Mouse (Mus musculus): Measurements from ENCODE around the gene Bsg. TPM values are rescaled to one million over a fixed set of nuclear protein-coding genes. Genes with fewer than 3 reads are reported as not detected.

The Bsg gene
- polyA plus RNA-seq, 1 experiment from 2014 or later = 642 TPM

DNA sequence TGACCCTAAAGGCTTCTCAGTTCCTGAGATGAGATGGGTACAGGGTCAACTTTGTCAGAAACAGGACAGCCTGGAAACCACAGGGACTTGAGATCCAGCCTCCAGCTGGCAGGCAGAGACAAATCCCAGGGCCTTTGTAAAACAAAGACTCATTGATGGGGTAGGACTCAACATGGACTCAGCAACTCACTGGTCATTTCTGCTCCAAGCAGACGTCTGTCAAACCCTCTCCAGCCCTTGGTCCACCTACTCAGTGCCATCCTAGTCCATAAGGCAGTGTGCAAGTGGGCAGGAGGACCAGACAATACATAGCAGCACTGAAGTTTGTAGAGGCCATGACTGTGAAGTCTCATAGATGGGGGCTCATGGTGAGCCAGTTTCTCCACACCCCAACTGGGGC lies 8.9 kb downstream of the Bsg start:
- no peaks in the 10 kb centered on the region for H3K9me3 ChIP-seq (replicated peaks)
- 35% methylated on average over 1 of the region's 1 CpGs for WGBS
- peaks cover 50% of the 10 kb centered on the region for H3K27me3 ChIP-seq (ENCODE audit: low read depth, poor library complexity, severe bottlenecking)
- peaks cover 48% of the 10 kb centered on the region for H3K36me3 ChIP-seq
- H3K4me3 ChIP-seq = no peak overlapping the region
- no peak for DNase-seq (ENCODE audit: low spot score)
- H3K27ac ChIP-seq = no peak overlapping the region
- peaks cover 19% of the 10 kb centered on the region for H3K4me1 ChIP-seq

- WGBS = 74% methylated on average over 4 of the region's 4 CpGs
- Histone ChIP-seq H3K36me3 (peaks cover 30% of the 10 kb centered on the region), H3K4me1 (peaks cover 19% of the 10 kb centered on the region)
These were observed 10.7 kb downstream of the Bsg start for GRCm38 (mm10) chr10:79714996-79715395.

GRCm38 (mm10) chr10:79716254-79716987 lies 12.1 kb downstream of the Bsg start, which contains the start of gene Hcn2:
TSS of gene Hcn2 (plus strand) at chr10:79716634.
- no peak for DNase-seq (ENCODE audit: low spot score)
- H3K9me3 ChIP-seq (replicated peaks) = no peaks in the 10 kb centered on the region
- 5% methylated on average over 79 of the region's 91 CpGs for WGBS
- H3K4me3 ChIP-seq = peak within 1 kb of the TSS; percentile 61
- H3K27ac ChIP-seq = no peak within 1 kb of the TSS
- H3K36me3 ChIP-seq = peaks cover 16% of the 10 kb centered on the region
- peaks cover 19% of the 10 kb centered on the region for H3K4me1 ChIP-seq
- H3K27me3 ChIP-seq (ENCODE audit: low read depth, poor library complexity, severe bottlenecking) = peaks cover 80% of the 10 kb centered on the region

More at GRCm38 (mm10) chr10:79714996-79715395, 10.7 kb downstream of the Bsg start:
- H3K27ac ChIP-seq = no peak overlapping the region
- no peaks in the 10 kb centered on the region for H3K9me3 ChIP-seq (replicated peaks)
- H3K4me3 ChIP-seq = no peak overlapping the region
- peaks cover 69% of the 10 kb centered on the region for H3K27me3 ChIP-seq (ENCODE audit: low read depth, poor library complexity, severe bottlenecking)
- DNase-seq (ENCODE audit: low spot score) = no peak

GRCm38 (mm10) chr10:79716988-79717355 lies 12.7 kb downstream of the Bsg start:
- peaks cover 10% of the 10 kb centered on the region for H3K36me3 ChIP-seq
- H3K4me1 ChIP-seq = peaks cover 19% of the 10 kb centered on the region
- peaks cover 80% of the 10 kb centered on the region for H3K27me3 ChIP-seq (ENCODE audit: low read depth, poor library complexity, severe bottlenecking)
- peak overlapping the region; percentile 61 for H3K4me3 ChIP-seq
- WGBS = under 1% methylated on average over 44 of the region's 44 CpGs
- no peaks in the 10 kb centered on the region for H3K9me3 ChIP-seq (replicated peaks)
- H3K27ac ChIP-seq = no peak overlapping the region
- no peak for DNase-seq (ENCODE audit: low spot score)

- peak overlapping the region; percentile 61 for H3K4me3 ChIP-seq
- H3K9me3 ChIP-seq (replicated peaks) = no peaks in the 10 kb centered on the region
- no peak overlapping the region for H3K27ac ChIP-seq
- H3K36me3 ChIP-seq = peaks cover 2% of the 10 kb centered on the region; the same call in 1 of the 2 replicates
- H3K27me3 ChIP-seq (ENCODE audit: low read depth, poor library complexity, severe bottlenecking) = peaks cover 80% of the 10 kb centered on the region
- H3K4me1 ChIP-seq = peaks cover 19% of the 10 kb centered on the region
- peak; percentile 90 for DNase-seq (ENCODE audit: low spot score)
- WGBS = 6% methylated on average over 43 of the region's 43 CpGs
These were observed 13.5 kb downstream of the Bsg start for GRCm38 (mm10) chr10:79717640-79718357.

GRCm38 (mm10) chr10:79721089-79721488 lies 16.8 kb downstream of the Bsg start:
- no peaks in the 10 kb centered on the region for H3K36me3 ChIP-seq
- 74% methylated on average over 5 of the region's 5 CpGs for WGBS
- DNase-seq (ENCODE audit: low spot score) = no peak
- H3K4me1 ChIP-seq = peaks cover 19% of the 10 kb centered on the region
- no peaks in the 10 kb centered on the region for H3K9me3 ChIP-seq (replicated peaks)
- peaks cover 50% of the 10 kb centered on the region for H3K27me3 ChIP-seq (ENCODE audit: low read depth, poor library complexity, severe bottlenecking)
- no peak overlapping the region for H3K4me3 ChIP-seq
- H3K27ac ChIP-seq = no peak overlapping the region

DNA sequence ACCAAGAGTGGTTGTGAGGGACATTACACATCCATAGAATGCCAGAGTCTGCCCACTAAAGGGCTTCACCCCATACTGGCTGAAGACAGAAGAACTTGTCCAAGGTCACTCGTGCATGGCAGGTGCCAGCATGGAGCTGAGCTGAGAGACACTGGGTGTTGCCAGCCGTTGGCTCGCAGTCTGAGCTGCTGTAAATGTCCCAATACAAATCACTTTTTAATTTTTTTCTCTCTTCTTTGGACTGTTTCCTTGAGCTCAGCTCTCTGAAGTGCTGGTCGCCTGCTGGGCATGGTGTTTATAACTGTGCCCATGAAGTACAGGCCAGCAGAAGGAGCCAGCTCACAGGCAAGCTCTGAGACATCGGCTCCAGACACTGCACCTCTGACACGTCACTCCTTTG lies 18.8 kb downstream of the Bsg start:
- DNase-seq (ENCODE audit: low spot score) = no peak
- WGBS = 81% methylated on average over 6 of the region's 6 CpGs
- H3K36me3 ChIP-seq = no peaks in the 10 kb centered on the region
- peaks cover 30% of the 10 kb centered on the region for H3K27me3 ChIP-seq (ENCODE audit: low read depth, poor library complexity, severe bottlenecking)
- H3K4me3 ChIP-seq = no peak overlapping the region
- H3K9me3 ChIP-seq (replicated peaks) = no peaks in the 10 kb centered on the region
- no peak overlapping the region for H3K27ac ChIP-seq
- H3K4me1 ChIP-seq = peaks cover 3% of the 10 kb centered on the region; the same call in 1 of the 2 replicates

DNA sequence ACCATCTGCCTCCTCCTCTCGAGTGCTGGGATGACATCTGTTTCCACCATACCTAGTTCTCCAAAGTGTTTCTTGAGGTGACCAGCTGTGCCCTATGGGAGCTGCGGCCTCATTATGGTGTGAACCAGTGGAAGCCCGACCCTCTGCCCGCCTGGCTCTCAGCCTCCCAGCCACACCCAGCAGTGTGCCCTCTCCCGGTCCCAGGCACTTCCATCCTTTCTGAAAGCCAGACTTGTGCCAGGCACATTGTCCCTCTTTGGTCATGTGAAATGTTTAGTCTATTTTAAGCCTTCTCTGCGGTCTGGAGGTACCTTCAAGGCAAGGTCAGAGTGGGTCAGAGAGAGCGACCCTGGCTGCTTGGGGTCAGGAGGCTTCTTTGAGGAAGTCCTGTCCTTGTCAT lies 19.4 kb downstream of the Bsg start:
- Histone ChIP-seq H3K4me1 (peaks cover 3% of the 10 kb centered on the region; the same call in 1 of the 2 replicates), H3K27me3 (ENCODE audit: low read depth, poor library complexity, severe bottlenecking) (peaks cover 24% of the 10 kb centered on the region), H3K27ac (no peak overlapping the region), H3K4me3 (no peak overlapping the region), H3K36me3 (no peaks in the 10 kb centered on the region), H3K9me3 (replicated peaks) (no peaks in the 10 kb centered on the region)
- WGBS = 84% methylated on average over 7 of the region's 7 CpGs
- no peak for DNase-seq (ENCODE audit: low spot score)

DNA sequence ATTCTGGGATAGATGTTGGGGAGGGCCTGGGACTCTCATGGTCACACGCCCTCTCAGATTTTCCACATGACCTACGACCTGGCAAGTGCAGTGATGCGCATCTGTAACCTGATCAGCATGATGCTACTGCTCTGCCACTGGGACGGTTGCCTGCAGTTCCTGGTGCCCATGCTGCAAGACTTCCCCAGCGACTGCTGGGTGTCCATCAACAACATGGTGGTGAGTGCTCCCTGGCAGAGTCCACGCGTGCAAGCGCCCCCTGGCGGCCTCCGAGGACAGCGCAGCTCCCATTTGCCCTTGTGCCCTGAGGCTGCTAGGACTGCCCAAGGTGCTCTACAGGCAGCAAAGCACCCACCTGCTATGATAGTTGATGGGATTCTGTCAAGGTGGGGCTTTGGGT lies 21.8 kb downstream of the Bsg start:
- Histone ChIP-seq H3K36me3 (no peaks in the 10 kb centered on the region), H3K4me3 (no peak overlapping the region), H3K27me3 (ENCODE audit: low read depth, poor library complexity, severe bottlenecking) (0 out of 2 replicates have a peak, but pooled peaks cover 1% of the 10 kb centered on the region), H3K9me3 (replicated peaks) (no peaks in the 10 kb centered on the region), H3K4me1 (peaks cover 3% of the 10 kb centered on the region; the same call in 1 of the 2 replicates), H3K27ac (no peak overlapping the region)
- WGBS = 36% methylated on average over 11 of the region's 11 CpGs
- peak; percentile 60 for DNase-seq (ENCODE audit: low spot score)

DNA sequence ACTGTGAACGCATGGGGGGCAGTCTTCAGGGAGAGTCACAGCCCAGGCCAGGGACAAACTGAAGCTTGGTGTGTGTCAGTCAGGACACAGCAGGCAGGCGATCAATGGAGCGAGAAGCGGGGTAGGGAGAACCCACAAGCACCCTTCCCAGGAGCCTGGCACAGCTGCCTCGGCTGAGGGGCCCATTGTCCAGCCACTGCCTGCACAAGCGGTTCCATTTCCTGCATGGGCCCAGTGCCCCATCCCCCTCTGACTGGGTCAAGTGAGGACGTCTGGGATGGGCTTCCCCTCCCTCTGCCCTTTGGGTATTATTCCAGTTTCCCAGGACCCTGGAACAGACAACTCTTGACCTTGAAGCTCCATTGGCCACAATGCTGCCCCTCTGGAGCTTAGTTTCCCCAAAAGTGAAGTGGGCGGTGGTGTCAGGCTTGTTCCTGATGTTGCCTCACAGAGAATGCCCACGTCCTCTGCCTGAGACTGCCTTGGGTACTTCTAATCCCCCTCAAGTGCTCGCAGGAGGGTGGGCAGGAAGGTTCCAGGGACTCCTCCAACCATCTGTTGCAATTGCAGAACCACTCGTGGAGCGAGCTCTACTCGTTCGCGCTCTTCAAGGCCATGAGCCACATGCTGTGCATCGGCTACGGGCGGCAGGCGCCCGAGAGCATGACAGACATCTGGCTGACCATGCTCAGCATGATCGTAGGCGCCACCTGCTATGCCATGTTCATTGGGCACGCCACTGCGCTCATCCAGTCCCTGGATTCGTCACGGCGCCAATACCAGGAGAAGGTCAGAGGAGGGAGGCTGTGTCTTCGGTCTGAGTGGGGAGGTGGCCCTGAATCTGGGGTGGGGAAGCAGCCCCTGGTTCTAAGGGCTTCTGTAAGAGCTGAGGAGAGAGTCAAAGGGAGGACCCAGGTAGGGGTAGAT lies 24.3 kb downstream of the Bsg start:
- DNase-seq (ENCODE audit: low spot score) = no peak
- H3K4me1 ChIP-seq = peaks cover 3% of the 10 kb centered on the region; the same call in 1 of the 2 replicates
- peaks cover 11% of the 10 kb centered on the region for H3K36me3 ChIP-seq
- H3K27ac ChIP-seq = no peak overlapping the region
- no peak overlapping the region for H3K4me3 ChIP-seq
- 77% methylated on average over 28 of the region's 28 CpGs for WGBS
- H3K27me3 ChIP-seq (ENCODE audit: low read depth, poor library complexity, severe bottlenecking) = no peaks in the 10 kb centered on the region
- no peaks in the 10 kb centered on the region for H3K9me3 ChIP-seq (replicated peaks)

GRCm38 (mm10) chr10:79729357-79729965 lies 25.2 kb downstream of the Bsg start:
- H3K36me3 ChIP-seq = peaks cover 19% of the 10 kb centered on the region
- H3K27me3 ChIP-seq (ENCODE audit: low read depth, poor library complexity, severe bottlenecking) = peaks cover 4% of the 10 kb centered on the region; the same call in 1 of the 2 replicates
- no peak overlapping the region for H3K4me3 ChIP-seq
- no peaks in the 10 kb centered on the region for H3K9me3 ChIP-seq (replicated peaks)
- H3K27ac ChIP-seq = no peak overlapping the region
- H3K4me1 ChIP-seq = peaks cover 3% of the 10 kb centered on the region; the same call in 1 of the 2 replicates
- 89% methylated on average over 13 of the region's 13 CpGs for WGBS
- DNase-seq (ENCODE audit: low spot score) = no peak

DNA sequence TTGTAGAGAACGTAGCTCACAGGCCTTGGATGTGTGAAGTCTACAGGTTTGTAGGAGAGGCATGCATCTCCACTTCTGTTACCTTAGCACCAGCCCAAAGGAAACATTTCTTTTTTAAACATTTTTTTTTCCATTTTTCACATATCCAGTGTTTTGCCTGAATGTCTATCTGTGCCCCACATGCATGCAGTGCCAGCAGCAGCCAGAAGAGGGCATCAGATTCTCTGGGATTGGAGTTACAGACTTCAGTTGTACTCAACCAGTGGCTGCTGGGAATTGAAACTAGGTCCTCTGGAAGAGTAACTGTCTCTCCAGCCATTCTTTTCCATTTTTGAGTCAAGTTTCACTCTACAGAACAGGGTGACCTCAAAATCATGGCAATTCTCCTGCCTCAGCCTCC lies 28.2 kb downstream of the Bsg start:
- Histone ChIP-seq H3K27me3 (ENCODE audit: low read depth, poor library complexity, severe bottlenecking) (peaks cover 34% of the 10 kb centered on the region), H3K36me3 (peaks cover 50% of the 10 kb centered on the region), H3K4me3 (no peak overlapping the region), H3K9me3 (replicated peaks) (peaks cover 3% of the 10 kb centered on the region; the same call in 1 of the 2 replicates), H3K27ac (no peak overlapping the region), H3K4me1 (peaks cover 11% of the 10 kb centered on the region)
- no peak for DNase-seq (ENCODE audit: low spot score)
- 97% methylated on average over 1 of the region's 1 CpGs for WGBS
